Mouse (Mus musculus) stomach, postnatal 0 days (tissue): ENCODE measurements around the gene Ffar4.

ENCODE experiments used
- CTCF ChIP-seq: IDR thresholded peaks from 2 replicates; pipeline ENCODE4 v1.5.1; 2016; ENCODE audit warnings: antibody characterized with exemption, low read depth, mild to moderate bottlenecking, moderate library complexity
- EP300 ChIP-seq: optimal IDR thresholded peaks from 2 replicates; pipeline ENCODE3; 2016; ENCODE audit warnings: antibody characterized with exemption

- TF ChIP-seq CTCF (no peak), EP300 (no peak)
Observed at GRCm38 (mm10) chr19:38143540-38144271, 46.8 kb downstream of the Ffar4 start.
